Mouse (Mus musculus): ENCODE data around the gene Uvrag. TPM values are rescaled to one million over a fixed set of nuclear protein-coding genes. Genes with fewer than 3 reads are reported as not detected.

Uvrag gene
- polyA plus RNA-seq, 1 experiment from 2014 or later: 16.5 TPM

GRCm38 (mm10) chr7:98939194-98939593 is 201.7 kb downstream of the Uvrag start:
- peaks cover 23% of the 10 kb centered on the region for H3K4me1 ChIP-seq
- WGBS: 77% methylated on average over 6 of the region's 6 CpGs

GRCm38 (mm10) chr7:98938621-98939020 is 202.3 kb downstream of the Uvrag start:
- H3K4me2 ChIP-seq: no peak overlapping the region
- no peaks in the 10 kb centered on the region for H3K36me3 ChIP-seq
- no peaks in the 10 kb centered on the region for H3K9me3 ChIP-seq
- no peak overlapping the region for H3K4me3 ChIP-seq
- ATAC-seq (ENCODE audit: insufficient number of reproducible peaks, insufficient read depth, low FRiP score, low TSS enrichment, low read depth): no peak
- WGBS: 71% methylated on average over 7 of the region's 7 CpGs
- H3K27ac ChIP-seq: no peak overlapping the region
- peaks cover 23% of the 10 kb centered on the region for H3K4me1 ChIP-seq
- H3K9ac ChIP-seq: no peak overlapping the region
- H3K27me3 ChIP-seq: no peaks in the 10 kb centered on the region

More at GRCm38 (mm10) chr7:98939194-98939593, 201.7 kb downstream of the Uvrag start:
- Histone ChIP-seq H3K9me3 (no peaks in the 10 kb centered on the region), H3K27ac (no peak overlapping the region), H3K9ac (no peak overlapping the region), H3K4me2 (no peak overlapping the region), H3K27me3 (no peaks in the 10 kb centered on the region), H3K36me3 (no peaks in the 10 kb centered on the region), H3K4me3 (no peak overlapping the region)
- ATAC-seq (ENCODE audit: insufficient number of reproducible peaks, insufficient read depth, low FRiP score, low TSS enrichment, low read depth): no peak

GRCm38 (mm10) chr7:98937079-98937813 is 203.7 kb downstream of the Uvrag start:
- WGBS: 64% methylated on average over 20 of the region's 20 CpGs

GRCm38 (mm10) chr7:98935757-98936156 is 205.2 kb downstream of the Uvrag start:
- no peak for ATAC-seq (ENCODE audit: insufficient number of reproducible peaks, insufficient read depth, low FRiP score, low TSS enrichment, low read depth)
- WGBS: 84% methylated on average over 6 of the region's 6 CpGs
- no peak overlapping the region for H3K27ac ChIP-seq

More at GRCm38 (mm10) chr7:98937079-98937813, 203.7 kb downstream of the Uvrag start:
- no peak overlapping the region for H3K9ac ChIP-seq
- H3K36me3 ChIP-seq: no peaks in the 10 kb centered on the region
- H3K27ac ChIP-seq: no peak overlapping the region
- H3K4me3 ChIP-seq: no peak overlapping the region
- H3K9me3 ChIP-seq: no peaks in the 10 kb centered on the region
- H3K4me1 ChIP-seq: peaks cover 30% of the 10 kb centered on the region
- H3K4me2 ChIP-seq: no peak overlapping the region
- H3K27me3 ChIP-seq: no peaks in the 10 kb centered on the region
- no peak for ATAC-seq (ENCODE audit: insufficient number of reproducible peaks, insufficient read depth, low FRiP score, low TSS enrichment, low read depth)

GRCm38 (mm10) chr7:98935193-98935592 is 205.7 kb downstream of the Uvrag start:
- 85% methylated on average over 10 of the region's 10 CpGs for WGBS
- no peak overlapping the region for H3K9ac ChIP-seq

More at GRCm38 (mm10) chr7:98935757-98936156, 205.2 kb downstream of the Uvrag start:
- Histone ChIP-seq H3K4me2 (no peak overlapping the region), H3K9me3 (no peaks in the 10 kb centered on the region), H3K27me3 (no peaks in the 10 kb centered on the region), H3K36me3 (no peaks in the 10 kb centered on the region), H3K4me3 (no peak overlapping the region), H3K9ac (no peak overlapping the region), H3K4me1 (peaks cover 33% of the 10 kb centered on the region)

GRCm38 (mm10) chr7:98928336-98929025 is 212.5 kb downstream of the Uvrag start:
- Histone ChIP-seq H3K4me1 (peaks cover 49% of the 10 kb centered on the region), H3K36me3 (no peaks in the 10 kb centered on the region), H3K4me2 (no peak overlapping the region), H3K4me3 (no peak overlapping the region), H3K9me3 (no peaks in the 10 kb centered on the region), H3K27ac (no peak overlapping the region), H3K9ac (no peak overlapping the region), H3K27me3 (no peaks in the 10 kb centered on the region)
- 40% methylated on average over 7 of the region's 7 CpGs for WGBS
- ATAC-seq (ENCODE audit: insufficient number of reproducible peaks, insufficient read depth, low FRiP score, low TSS enrichment, low read depth): no peak

More at GRCm38 (mm10) chr7:98935193-98935592, 205.7 kb downstream of the Uvrag start:
- H3K36me3 ChIP-seq: no peaks in the 10 kb centered on the region
- no peak overlapping the region for H3K4me3 ChIP-seq
- H3K27ac ChIP-seq: no peak overlapping the region
- ATAC-seq (ENCODE audit: insufficient number of reproducible peaks, insufficient read depth, low FRiP score, low TSS enrichment, low read depth): no peak
- H3K4me2 ChIP-seq: no peak overlapping the region
- peaks cover 38% of the 10 kb centered on the region for H3K4me1 ChIP-seq
- H3K9me3 ChIP-seq: no peaks in the 10 kb centered on the region
- no peaks in the 10 kb centered on the region for H3K27me3 ChIP-seq

- 78% methylated on average over 10 of the region's 10 CpGs for WGBS
- no peak for ATAC-seq (ENCODE audit: insufficient number of reproducible peaks, insufficient read depth, low FRiP score, low TSS enrichment, low read depth)
- Histone ChIP-seq H3K4me2 (no peak overlapping the region), H3K9ac (no peak overlapping the region), H3K36me3 (no peaks in the 10 kb centered on the region), H3K4me1 (peaks cover 41% of the 10 kb centered on the region), H3K4me3 (no peak overlapping the region), H3K27ac (no peak overlapping the region), H3K9me3 (no peaks in the 10 kb centered on the region), H3K27me3 (no peaks in the 10 kb centered on the region)
These were observed 213.9 kb downstream of the Uvrag start for GRCm38 (mm10) chr7:98926906-98927528.

- no peaks in the 10 kb centered on the region for H3K27me3 ChIP-seq
- H3K4me2 ChIP-seq: peak overlapping the region; percentile 32; the same call in 1 of the 2 replicates
- H3K4me3 ChIP-seq: no peak overlapping the region
- peaks cover 30% of the 10 kb centered on the region for H3K4me1 ChIP-seq
- no peaks in the 10 kb centered on the region for H3K9me3 ChIP-seq
- H3K9ac ChIP-seq: peak overlapping the region; percentile 51; the same call in 1 of the 2 replicates
- H3K27ac ChIP-seq: peak overlapping the region; percentile 63
- H3K36me3 ChIP-seq: no peaks in the 10 kb centered on the region
- no peak for ATAC-seq (ENCODE audit: insufficient number of reproducible peaks, insufficient read depth, low FRiP score, low TSS enrichment, low read depth)
- WGBS: 31% methylated on average over 18 of the region's 18 CpGs
These were observed 216.5 kb downstream of the Uvrag start for GRCm38 (mm10) chr7:98924380-98924869.

GRCm38 (mm10) chr7:98922984-98923383 is 218.0 kb downstream of the Uvrag start:
- no peak overlapping the region for H3K4me3 ChIP-seq
- H3K9ac ChIP-seq: no peak overlapping the region
- H3K27ac ChIP-seq: no peak overlapping the region
- H3K4me2 ChIP-seq: no peak overlapping the region
- no peaks in the 10 kb centered on the region for H3K9me3 ChIP-seq
- H3K27me3 ChIP-seq: no peaks in the 10 kb centered on the region
- WGBS: 89% methylated on average over 5 of the region's 5 CpGs
- peaks cover 20% of the 10 kb centered on the region for H3K4me1 ChIP-seq
- no peak for ATAC-seq (ENCODE audit: insufficient number of reproducible peaks, insufficient read depth, low FRiP score, low TSS enrichment, low read depth)
- H3K36me3 ChIP-seq: no peaks in the 10 kb centered on the region

GRCm38 (mm10) chr7:98917407-98917806 is 223.5 kb downstream of the Uvrag start:
- H3K4me3 ChIP-seq: no peak overlapping the region
- no peaks in the 10 kb centered on the region for H3K27me3 ChIP-seq
- no peak overlapping the region for H3K4me2 ChIP-seq
- H3K27ac ChIP-seq: no peak overlapping the region
- H3K9ac ChIP-seq: no peak overlapping the region
- no peaks in the 10 kb centered on the region for H3K36me3 ChIP-seq
- WGBS: 85% methylated on average over 5 of the region's 5 CpGs
- peaks cover 16% of the 10 kb centered on the region for H3K4me1 ChIP-seq
- ATAC-seq (ENCODE audit: insufficient number of reproducible peaks, insufficient read depth, low FRiP score, low TSS enrichment, low read depth): no peak
- H3K9me3 ChIP-seq: no peaks in the 10 kb centered on the region

GRCm38 (mm10) chr7:98916581-98916980 is 224.4 kb downstream of the Uvrag start:
- no peaks in the 10 kb centered on the region for H3K36me3 ChIP-seq
- H3K9ac ChIP-seq: no peak overlapping the region
- no peak for ATAC-seq (ENCODE audit: insufficient number of reproducible peaks, insufficient read depth, low FRiP score, low TSS enrichment, low read depth)
- H3K9me3 ChIP-seq: no peaks in the 10 kb centered on the region
- peaks cover 16% of the 10 kb centered on the region for H3K4me1 ChIP-seq
- no peak overlapping the region for H3K27ac ChIP-seq
- H3K4me3 ChIP-seq: no peak overlapping the region
- WGBS: 90% methylated on average over 6 of the region's 6 CpGs
- H3K4me2 ChIP-seq: no peak overlapping the region
- H3K27me3 ChIP-seq: no peaks in the 10 kb centered on the region

All from embryonic facial prominence, embryonic 13.5 days (tissue).